Mouse (Mus musculus) cerebellum, adult 2 months (tissue): Measurements from ENCODE around the gene Gm49388.

Source experiments
- CTCF ChIP-seq: fragments of 200-500 bp; IDR thresholded peaks from 2 replicates; pipeline ENCODE4 v1.5.1; 2011; ENCODE audit warnings: low read depth, mild to moderate bottlenecking, control low read depth, low read length, moderate library complexity, borderline replicate concordance; ENCODE audit not compliant: insufficient read depth
- POLR2A ChIP-seq: fragments of 200-500 bp; IDR thresholded peaks from 2 replicates; pipeline ENCODE4 v1.6.1; 2011; ENCODE audit warnings: low read length, control low read depth, borderline replicate concordance; ENCODE audit not compliant: insufficient read depth

- TF ChIP-seq POLR2A (peak; percentile 27; the same call in 1 of the 2 replicates), CTCF (no peak)
Measured at GRCm38 (mm10) chr7:127777474-127778266, 7.7 kb upstream of the Gm49388 start.
